Mouse (Mus musculus): ENCODE results near the gene Sytl3.
"Not testable (repeated sequence)": the region's sequence is repeated elsewhere in the genome, so short reads cannot be mapped to it uniquely, and the experiment has no call there.

DNA sequence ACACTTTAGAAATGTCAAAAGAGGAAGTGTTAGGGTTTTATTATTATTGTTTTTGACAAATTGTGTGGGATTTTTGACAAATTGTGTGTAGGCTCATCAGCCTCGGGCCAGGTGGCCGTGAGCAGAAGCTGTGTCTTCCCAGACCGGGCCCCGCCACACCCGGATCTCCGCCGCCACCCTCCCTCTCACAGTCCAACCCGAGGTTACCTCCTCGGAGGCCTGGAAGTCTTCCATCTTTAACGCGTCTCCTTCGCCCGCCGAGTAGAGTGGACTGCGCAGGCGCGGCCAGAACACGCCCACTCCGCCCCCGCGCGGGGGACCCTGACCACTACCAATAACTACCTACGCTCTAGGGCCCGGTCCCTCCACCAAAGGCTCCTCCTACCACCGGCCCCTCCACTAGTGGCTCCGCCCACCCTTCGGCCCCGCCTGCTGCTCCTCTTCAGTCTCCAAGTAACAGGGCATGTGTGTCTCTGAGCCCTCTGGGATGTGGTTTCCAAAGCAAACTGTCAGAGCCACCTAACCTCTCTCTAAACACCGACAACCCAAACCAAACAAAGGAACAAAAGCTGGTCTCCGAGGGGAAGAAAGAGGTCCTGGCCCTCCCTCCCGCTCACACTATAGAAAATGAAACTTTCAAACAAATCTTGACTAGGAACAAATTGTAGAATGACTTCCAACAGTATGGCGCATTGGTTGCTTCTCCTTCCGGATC, 3.2 kb upstream of the Sytl3 start, which contains the start of gene Dynlt1f:
- not testable (repeated sequence) for TF ChIP-seq EP300, CTCF (IDR thresholded peaks at IDR 0.05; ENCODE audit: low read depth)
